Mouse (Mus musculus): ENCODE results near the gene Ghrh. TPM values are rescaled to one million over a fixed set of nuclear protein-coding genes. Genes with fewer than 3 reads are reported as not detected.
"Not testable (repeated sequence)": the region's sequence is repeated elsewhere in the genome, so short reads cannot be mapped to it uniquely, and the experiment has no call there.

Gene Ghrh
- not detected for total RNA-seq (2021)

- DNase-seq: peak; percentile 49
Measured at GRCm38 (mm10) chr2:157347361-157348159, at the start of gene Ghrh. Ghrh (minus strand) TSS chr2:157347506.

DNA sequence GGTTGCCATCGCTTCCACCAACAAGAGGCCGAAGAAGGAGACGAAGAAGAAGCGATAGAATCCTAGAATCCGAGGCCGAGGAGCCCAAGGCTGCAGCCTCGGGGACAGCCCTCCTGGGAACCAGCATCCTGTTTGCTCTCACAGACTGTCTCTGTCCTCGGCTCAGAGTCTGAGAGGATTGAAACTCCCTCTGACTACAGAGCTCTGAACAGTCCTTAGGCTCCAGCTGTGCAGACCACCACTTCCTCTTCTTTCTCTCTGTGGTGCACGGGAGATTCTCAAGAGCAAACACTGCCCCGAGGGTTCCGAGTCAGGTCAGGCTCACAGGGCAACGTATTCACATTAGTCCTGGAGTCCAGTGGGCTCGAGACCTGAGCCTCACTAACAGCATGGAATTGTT is 48.7 kb upstream of the Ghrh start:
- no peak for DNase-seq

DNA sequence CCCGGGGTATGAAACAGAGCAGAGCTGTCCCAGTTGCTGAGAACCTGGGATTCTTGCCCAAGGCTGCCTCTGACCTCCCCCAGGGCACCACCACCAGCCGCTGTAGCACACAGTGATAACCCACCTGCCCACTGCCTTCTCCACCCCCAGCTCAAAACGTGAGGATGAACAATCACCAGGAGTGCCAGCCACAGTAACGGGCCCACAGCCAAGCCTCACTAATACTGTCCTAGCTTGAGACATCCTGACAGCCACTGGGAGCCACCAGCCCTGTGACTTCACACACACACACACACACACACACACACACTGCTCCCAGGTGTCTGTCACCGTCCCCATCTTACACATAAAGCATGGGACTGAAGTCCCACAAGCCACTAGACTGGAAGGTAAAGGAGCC is 48.1 kb upstream of the Ghrh start:
- DNase-seq: no peak

- DNase-seq: no peak
Measured at GRCm38 (mm10) chr2:157394868-157395267, 47.6 kb upstream of the Ghrh start.

DNA sequence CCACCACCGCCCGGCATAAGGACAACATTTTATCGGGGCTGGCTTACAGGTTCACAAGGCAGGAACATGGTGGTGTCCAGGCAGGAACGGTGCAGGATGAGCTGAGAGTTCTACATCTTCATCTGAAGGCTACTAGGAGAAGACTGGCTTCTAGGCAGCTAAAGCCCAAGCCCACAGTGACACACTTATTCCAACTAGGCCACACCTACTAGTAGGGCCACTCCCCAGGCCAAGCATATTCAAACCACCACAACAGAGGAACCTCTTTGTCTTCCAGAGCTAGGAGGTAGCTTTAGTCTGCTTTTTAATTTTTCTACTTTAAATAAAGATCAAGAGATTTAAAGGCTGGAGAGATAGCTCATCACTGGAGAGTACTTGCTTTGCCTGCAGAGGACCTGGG is 46.2 kb upstream of the Ghrh start:
- DNase-seq: no peak

- no peak for DNase-seq
Measured at GRCm38 (mm10) chr2:157392331-157392730, 45.0 kb upstream of the Ghrh start.

- DNase-seq: no peak
Measured at GRCm38 (mm10) chr2:157389591-157389921, 42.2 kb upstream of the Ghrh start.

GRCm38 (mm10) chr2:157388901-157389590 is 41.7 kb upstream of the Ghrh start:
- DNase-seq: not testable (repeated sequence)

DNA sequence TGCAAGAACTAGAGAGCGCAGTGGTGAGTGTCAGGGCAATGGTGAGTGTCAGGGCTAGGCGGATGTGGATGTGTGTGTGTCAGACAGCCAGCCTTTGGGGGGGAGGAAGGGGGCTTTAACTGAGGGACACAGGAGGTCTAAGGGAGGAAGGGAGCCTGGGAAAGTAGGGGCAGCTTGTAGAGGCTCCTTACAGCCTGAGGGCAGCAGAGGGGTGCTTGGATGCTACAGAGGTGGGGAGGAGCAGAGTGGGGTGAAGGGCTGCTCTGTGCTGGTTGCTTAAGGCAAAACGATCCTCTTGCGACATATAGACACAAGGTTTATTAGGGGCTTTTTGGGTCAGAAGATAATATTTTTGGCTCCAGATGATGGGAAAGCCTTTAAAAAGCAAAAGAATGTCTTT is 37.5 kb upstream of the Ghrh start:
- no peak for DNase-seq

GRCm38 (mm10) chr2:157376995-157377394 is 29.7 kb upstream of the Ghrh start:
- DNase-seq: no peak

GRCm38 (mm10) chr2:157375794-157376757 is 28.8 kb upstream of the Ghrh start:
- no peak for DNase-seq

DNA sequence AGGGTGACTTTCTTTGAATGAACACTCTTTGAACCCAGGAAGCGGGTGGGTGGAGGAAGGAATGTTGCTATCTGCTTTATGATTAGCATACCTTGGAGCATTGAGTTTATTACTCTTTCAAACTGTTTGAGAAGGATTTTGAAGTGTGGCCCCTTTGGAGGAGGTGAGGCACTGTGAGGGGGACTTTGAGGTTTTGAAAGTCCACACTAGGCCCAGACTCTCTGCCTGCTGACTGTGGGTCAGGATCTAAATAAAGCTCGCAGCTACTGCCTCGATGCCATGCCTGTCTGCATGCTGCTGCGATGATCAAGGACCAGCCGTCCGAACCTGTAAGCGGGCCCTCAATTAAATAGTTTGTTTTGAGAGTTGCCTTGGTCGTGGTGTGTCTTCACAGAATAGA is 27.7 kb upstream of the Ghrh start:
- no peak for DNase-seq

DNA sequence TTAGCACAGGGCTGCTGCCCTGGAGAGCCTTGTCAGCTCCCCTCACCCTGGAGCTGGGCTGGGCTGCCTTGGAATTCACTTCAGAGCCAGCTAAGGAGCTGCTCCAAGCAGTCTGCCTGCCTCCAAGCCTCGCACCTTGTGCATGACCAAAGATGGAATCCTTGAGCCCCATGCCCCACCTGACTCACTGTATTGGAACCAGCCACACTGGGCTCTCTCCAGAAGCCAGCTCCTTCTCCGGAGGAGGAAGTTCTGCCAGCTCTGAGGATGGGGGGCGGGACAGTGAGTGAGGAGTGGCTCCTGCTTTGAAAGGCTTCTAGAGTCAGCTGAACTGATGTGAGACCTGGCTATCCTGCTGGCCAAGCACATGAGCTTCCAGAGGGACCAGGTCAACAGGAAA is 26.4 kb upstream of the Ghrh start:
- DNase-seq: no peak

GRCm38 (mm10) chr2:157371696-157372095 is 24.4 kb upstream of the Ghrh start:
- no peak for DNase-seq

- DNase-seq: no peak
Measured at GRCm38 (mm10) chr2:157367991-157368390, 20.7 kb upstream of the Ghrh start.

- DNase-seq: peak; percentile 98
Measured at GRCm38 (mm10) chr2:157367184-157367893, 20.0 kb upstream of the Ghrh start, which contains the start of gene Manbal. Manbal (plus strand) TSS chr2:157367594.

GRCm38 (mm10) chr2:157366762-157367161 is 19.5 kb upstream of the Ghrh start:
- no peak for DNase-seq

- no peak for DNase-seq
Measured at GRCm38 (mm10) chr2:157363031-157363430, 15.7 kb upstream of the Ghrh start.

DNA sequence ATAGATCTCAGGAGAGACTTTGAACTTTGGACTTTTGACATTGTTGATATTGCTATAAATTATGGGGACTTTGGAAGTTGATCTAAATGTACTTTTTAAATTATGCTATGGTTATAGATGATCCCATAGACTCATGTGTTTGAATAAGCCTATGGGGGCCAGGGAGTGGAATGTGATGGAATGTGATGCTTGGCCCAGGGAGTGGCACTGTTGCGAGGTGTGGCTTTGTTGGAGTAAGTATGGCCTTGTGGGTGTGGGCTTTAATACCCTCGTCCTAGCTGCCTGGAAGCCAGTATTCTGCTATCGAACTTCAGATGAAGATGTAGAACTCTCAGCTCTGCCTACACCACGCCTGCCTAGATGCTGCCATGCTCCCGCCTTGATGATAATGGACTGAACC is 12.7 kb upstream of the Ghrh start:
- no peak for DNase-seq

- no peak for DNase-seq
Measured at GRCm38 (mm10) chr2:157354106-157354505, 6.8 kb upstream of the Ghrh start.

GRCm38 (mm10) chr2:157353183-157353582 is 5.9 kb upstream of the Ghrh start:
- no peak for DNase-seq

GRCm38 (mm10) chr2:157349121-157349778 is 1.9 kb upstream of the Ghrh start:
- no peak for DNase-seq

Measured in heart, postnatal 4 days (tissue).